Mouse (Mus musculus): ENCODE results near the gene Htra3. TPM values are rescaled to one million over a fixed set of nuclear protein-coding genes. Genes with fewer than 3 reads are reported as not detected.
A peak's percentile ranks its signal among the peaks of the same experiment; 100 is the strongest.

Gene Htra3
- total RNA-seq, 2 experiments from 2014 or later = 5.5 to 5.6 TPM

GRCm38 (mm10) chr5:35641961-35642584 lies 37.5 kb downstream of the Htra3 start:
- H3K4me3 ChIP-seq = no peak overlapping the region
- H3K27ac ChIP-seq = no peak overlapping the region
- DNase-seq (ENCODE audit: low spot score in 2 of 2) = no peak
- no peak for TF ChIP-seq CTCF (conservative IDR thresholded peaks at IDR 0.05)

- no peak overlapping the region for H3K4me3 ChIP-seq
- TF ChIP-seq CTCF (conservative IDR thresholded peaks at IDR 0.05) = no peak
- no peak for DNase-seq (ENCODE audit: low spot score in 2 of 2)
- H3K27ac ChIP-seq = no peak overlapping the region
Observed at GRCm38 (mm10) chr5:35636016-35636415, 43.6 kb downstream of the Htra3 start.

GRCm38 (mm10) chr5:35632841-35633240 lies 46.7 kb downstream of the Htra3 start:
- no peak overlapping the region for H3K4me3 ChIP-seq
- TF ChIP-seq CTCF (conservative IDR thresholded peaks at IDR 0.05) = no peak
- DNase-seq (ENCODE audit: low spot score in 2 of 2) = no peak
- H3K27ac ChIP-seq = no peak overlapping the region

GRCm38 (mm10) chr5:35631755-35632154 lies 47.8 kb downstream of the Htra3 start:
- Histone ChIP-seq H3K4me3 (no peak overlapping the region), H3K27ac (no peak overlapping the region)
- no peak for TF ChIP-seq CTCF (conservative IDR thresholded peaks at IDR 0.05)
- DNase-seq (ENCODE audit: low spot score in 2 of 2) = no peak

GRCm38 (mm10) chr5:35631224-35631623 lies 48.4 kb downstream of the Htra3 start:
- no peak overlapping the region for H3K4me3 ChIP-seq
- no peak for DNase-seq (ENCODE audit: low spot score in 2 of 2)
- no peak overlapping the region for H3K27ac ChIP-seq
- no peak for TF ChIP-seq CTCF (conservative IDR thresholded peaks at IDR 0.05)

GRCm38 (mm10) chr5:35630706-35631105 lies 48.9 kb downstream of the Htra3 start:
- DNase-seq (ENCODE audit: low spot score in 2 of 2) = no peak

GRCm38 (mm10) chr5:35629333-35629732 lies 50.2 kb downstream of the Htra3 start:
- Histone ChIP-seq H3K4me3 (no peak overlapping the region), H3K27ac (no peak overlapping the region)
- DNase-seq (ENCODE audit: low spot score in 2 of 2) = no peak
- peak; percentile 43 for TF ChIP-seq CTCF (conservative IDR thresholded peaks at IDR 0.05)

More at GRCm38 (mm10) chr5:35630706-35631105, 48.9 kb downstream of the Htra3 start:
- Histone ChIP-seq H3K4me3 (no peak overlapping the region), H3K27ac (no peak overlapping the region)
- TF ChIP-seq CTCF (conservative IDR thresholded peaks at IDR 0.05) = no peak

GRCm38 (mm10) chr5:35628685-35629084 lies 50.9 kb downstream of the Htra3 start:
- H3K4me3 ChIP-seq = no peak overlapping the region
- TF ChIP-seq CTCF (conservative IDR thresholded peaks at IDR 0.05) = no peak
- peak; percentile 42 to 43 for DNase-seq (ENCODE audit: low spot score in 2 of 2)
- H3K27ac ChIP-seq = no peak overlapping the region

- peak; percentile 60 for TF ChIP-seq CTCF (conservative IDR thresholded peaks at IDR 0.05)
- no peak for DNase-seq (ENCODE audit: low spot score in 2 of 2)
- H3K27ac ChIP-seq = no peak overlapping the region
- no peak overlapping the region for H3K4me3 ChIP-seq
Observed at GRCm38 (mm10) chr5:35627307-35627840, 52.2 kb downstream of the Htra3 start.

- Histone ChIP-seq H3K4me3 (no peak overlapping the region), H3K27ac (no peak overlapping the region)
- TF ChIP-seq CTCF (conservative IDR thresholded peaks at IDR 0.05) = no peak
- DNase-seq (ENCODE audit: low spot score in 2 of 2) = no peak
Observed at GRCm38 (mm10) chr5:35626408-35626807, 53.2 kb downstream of the Htra3 start.

GRCm38 (mm10) chr5:35624751-35625239 lies 54.8 kb downstream of the Htra3 start:
- Histone ChIP-seq H3K27ac (no peak overlapping the region), H3K4me3 (no peak overlapping the region)
- no peak for DNase-seq (ENCODE audit: low spot score in 2 of 2)
- no peak for TF ChIP-seq CTCF (conservative IDR thresholded peaks at IDR 0.05)

GRCm38 (mm10) chr5:35623831-35624230 lies 55.8 kb downstream of the Htra3 start:
- Histone ChIP-seq H3K4me3 (no peak overlapping the region), H3K27ac (no peak overlapping the region)
- no peak for TF ChIP-seq CTCF (conservative IDR thresholded peaks at IDR 0.05)
- DNase-seq (ENCODE audit: low spot score in 2 of 2) = no peak

- H3K27ac ChIP-seq = no peak overlapping the region
- TF ChIP-seq CTCF (conservative IDR thresholded peaks at IDR 0.05) = no peak
- H3K4me3 ChIP-seq = no peak overlapping the region
- no peak for DNase-seq (ENCODE audit: low spot score in 2 of 2)
Observed at GRCm38 (mm10) chr5:35621114-35621513, 58.5 kb downstream of the Htra3 start.

- H3K27ac ChIP-seq = no peak overlapping the region
- H3K4me3 ChIP-seq = no peak overlapping the region
- no peak for DNase-seq (ENCODE audit: low spot score in 2 of 2)
- TF ChIP-seq CTCF (conservative IDR thresholded peaks at IDR 0.05) = no peak
Observed at GRCm38 (mm10) chr5:35616943-35617342, 62.6 kb downstream of the Htra3 start.
